Mouse (Mus musculus): ENCODE results near the gene Endov.

- TF ChIP-seq GATA1 (IDR thresholded peaks at IDR 0.05; ENCODE audit: borderline replicate concordance, low read length) (no peak), FLI1 (IDR thresholded peaks at IDR 0.05; ENCODE audit: low read length) (no peak)
Measured at GRCm38 (mm10) chr11:119545741-119546495, 54.8 kb downstream of the Endov start.
